Mouse (Mus musculus): ENCODE results near the gene Pgm5. TPM values are rescaled to one million over a fixed set of nuclear protein-coding genes. Genes with fewer than 3 reads are reported as not detected.

Pgm5 gene
- polyA plus RNA-seq, 2 experiments from 2014 or later: not detected

DNA sequence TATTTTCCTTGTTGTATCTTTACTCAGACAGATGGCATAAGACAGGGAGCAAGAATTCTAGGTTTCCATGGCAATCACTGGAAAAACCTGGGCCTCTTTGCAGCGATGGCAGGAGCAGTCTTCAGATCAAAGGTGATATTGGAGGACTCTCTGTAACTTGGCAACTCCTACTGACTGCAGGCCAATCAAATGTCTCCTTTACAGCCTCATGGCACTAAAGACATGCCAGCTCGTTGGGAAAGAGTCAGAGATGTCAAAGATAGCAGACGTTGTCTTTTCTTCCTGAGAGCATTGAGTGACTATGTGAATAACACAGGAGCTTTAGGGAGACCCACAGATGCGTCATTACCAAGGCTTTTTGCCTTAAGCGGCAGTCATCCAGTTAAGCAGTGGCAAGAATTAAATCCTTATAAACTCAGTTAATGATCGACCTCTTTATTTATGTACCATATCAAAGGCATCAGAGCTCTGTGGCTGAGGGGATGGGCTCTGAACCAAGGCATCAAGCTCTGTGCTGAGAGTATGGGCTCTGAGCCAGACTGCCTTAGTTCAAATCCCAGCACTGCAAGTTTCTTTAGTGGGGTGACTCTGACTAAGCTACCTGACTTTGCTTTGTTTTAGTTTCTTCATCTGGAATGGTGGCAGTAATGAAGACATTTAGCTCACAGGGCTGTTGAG lies 209.2 kb downstream of the Pgm5 start:
- no peak for ATAC-seq

DNA sequence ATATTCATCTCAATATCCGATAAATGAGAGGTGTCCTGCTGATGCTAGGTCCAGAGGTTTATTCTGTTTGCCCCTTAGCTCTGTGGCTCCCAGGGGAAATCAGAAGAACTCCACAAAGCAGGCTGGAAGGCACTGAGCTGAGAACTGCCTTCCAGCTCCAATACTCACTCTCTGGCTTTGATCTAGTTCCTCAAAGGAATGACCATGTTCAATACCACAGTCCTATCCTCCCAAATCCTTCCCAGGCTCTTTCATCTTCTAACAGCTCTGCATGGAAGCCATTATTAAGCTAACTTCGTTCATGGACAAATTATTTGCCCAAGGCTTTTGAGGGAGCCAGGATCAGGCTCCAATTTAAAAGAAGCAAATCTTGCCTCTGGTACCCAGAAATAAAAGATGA lies 210.1 kb downstream of the Pgm5 start:
- no peak for ATAC-seq

DNA sequence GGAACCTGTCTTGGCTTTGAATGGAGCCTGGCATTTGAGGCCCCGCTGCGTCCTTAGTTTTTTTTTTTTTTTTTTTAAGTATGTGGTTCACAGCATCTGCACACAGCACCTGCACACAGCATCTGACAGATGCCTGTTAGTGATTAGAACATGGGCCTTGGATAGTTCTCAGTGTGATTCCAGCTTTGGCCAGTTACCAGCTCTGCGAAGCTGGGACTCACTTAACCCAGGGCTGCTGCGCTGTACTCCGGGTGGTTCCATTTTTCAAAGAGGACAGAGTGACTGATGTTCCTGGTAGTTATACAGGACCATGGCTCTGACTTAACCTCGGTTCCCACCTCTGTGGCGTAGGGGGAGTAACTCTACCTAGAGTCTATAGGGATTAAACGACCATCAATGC lies 211.2 kb downstream of the Pgm5 start:
- ATAC-seq: no peak

DNA sequence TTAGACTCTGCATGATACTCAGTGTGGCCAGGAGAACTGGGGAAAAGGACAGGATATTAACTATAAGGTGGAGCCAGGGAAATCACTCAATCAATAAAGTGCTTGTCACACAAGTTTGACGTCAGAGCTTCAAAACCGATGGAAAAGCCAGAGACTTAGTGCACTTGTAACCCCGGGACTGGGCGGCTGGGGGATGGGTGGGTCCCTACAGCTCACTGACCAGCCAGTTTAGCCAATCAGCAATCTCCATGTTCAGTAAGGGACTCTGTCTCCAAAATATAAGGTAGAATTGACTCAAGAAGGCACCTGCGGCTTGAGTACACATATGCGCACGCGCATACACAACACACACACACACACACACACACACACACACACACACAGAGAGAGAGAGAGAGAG lies 213.6 kb downstream of the Pgm5 start:
- no peak for ATAC-seq

DNA sequence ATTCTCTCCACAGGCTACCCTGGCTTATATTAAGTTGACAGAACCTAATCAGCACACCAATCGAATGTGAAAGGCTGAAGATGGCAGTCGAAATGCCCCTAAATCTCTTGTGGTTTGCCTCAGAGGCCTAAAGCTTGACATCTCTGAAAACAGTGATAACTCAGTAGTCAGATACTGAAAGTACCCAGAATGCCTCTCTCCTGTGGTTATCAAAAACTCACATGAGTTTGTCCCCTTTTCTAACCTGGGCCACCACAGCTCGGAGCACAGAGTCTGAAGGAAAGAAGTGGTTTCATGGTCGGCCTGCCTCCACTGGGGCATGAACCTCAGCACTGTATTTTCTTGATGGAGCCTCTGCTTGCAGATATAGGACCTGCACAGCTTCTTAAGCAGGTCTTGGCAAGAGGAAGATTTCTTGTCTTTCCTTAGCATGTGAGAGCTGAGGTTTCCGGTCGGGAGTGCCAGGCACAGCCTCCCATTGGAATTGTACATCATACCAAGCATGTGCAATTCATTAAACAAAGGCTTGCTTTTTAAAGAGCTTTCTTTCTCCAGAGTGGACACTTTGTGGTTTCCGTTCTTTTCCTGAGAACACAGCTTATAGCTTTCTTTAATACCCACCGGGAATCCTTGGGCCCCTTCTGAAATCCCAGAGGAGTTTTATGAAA lies 215.4 kb downstream of the Pgm5 start:
- ATAC-seq: peak; percentile 85

DNA sequence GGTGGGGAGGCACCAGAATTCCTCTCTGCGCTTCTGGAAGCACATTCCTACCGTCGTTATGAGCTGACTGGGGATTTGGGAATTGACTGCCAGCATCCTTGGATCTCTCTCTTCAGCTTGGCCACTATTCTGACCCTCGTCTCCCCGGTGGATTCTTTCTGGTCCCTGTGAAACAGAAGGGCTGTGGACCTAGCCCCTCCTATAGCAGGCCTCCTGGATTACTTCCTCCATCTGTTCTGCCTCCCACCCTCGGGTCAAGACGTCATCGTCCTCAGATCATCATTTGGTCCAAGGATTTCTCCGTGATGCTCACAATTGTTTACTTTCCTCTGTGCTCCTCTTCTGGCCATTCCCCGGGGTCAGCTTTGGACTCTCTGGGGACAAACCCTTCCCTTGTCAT lies 216.7 kb downstream of the Pgm5 start:
- ATAC-seq: no peak

DNA sequence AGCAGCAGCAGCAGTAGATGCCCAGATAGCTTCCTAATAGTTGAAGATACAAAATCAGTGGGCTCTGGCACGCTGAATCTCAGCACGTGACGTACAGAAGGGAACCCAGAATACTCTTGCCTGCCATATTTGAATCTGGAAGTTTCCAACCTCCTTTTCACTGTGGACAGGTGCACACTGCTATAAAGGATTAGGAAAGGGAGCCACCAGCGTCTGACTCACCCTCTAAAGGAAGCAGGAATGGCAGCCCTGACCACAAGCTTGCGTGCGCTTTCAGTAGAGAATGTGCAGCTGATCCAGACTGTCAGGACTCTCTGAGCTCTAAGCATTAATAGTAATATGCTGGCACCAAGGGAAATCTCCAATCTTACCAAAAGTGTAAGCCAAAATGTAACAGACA lies 220.7 kb downstream of the Pgm5 start:
- no peak for ATAC-seq

DNA sequence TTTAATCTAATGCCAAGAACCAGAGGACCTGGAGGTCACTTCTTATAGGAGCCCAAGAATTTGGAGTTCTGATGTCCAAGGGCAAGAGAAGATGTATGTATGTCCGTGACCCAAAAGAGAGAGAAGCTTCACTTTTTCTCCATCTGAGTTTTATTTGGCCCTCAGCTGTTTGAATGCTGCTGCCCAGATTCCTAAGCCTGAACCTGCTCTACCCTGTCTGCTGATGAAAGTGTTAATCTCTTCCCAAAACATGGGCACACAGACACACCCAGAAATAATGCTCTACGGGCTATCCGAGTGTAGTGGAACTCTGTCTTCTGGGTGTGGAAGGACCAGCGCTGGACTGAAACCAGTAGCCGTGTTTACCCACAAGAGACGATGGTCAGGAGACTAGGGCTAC lies 223.7 kb downstream of the Pgm5 start:
- no peak for ATAC-seq

DNA sequence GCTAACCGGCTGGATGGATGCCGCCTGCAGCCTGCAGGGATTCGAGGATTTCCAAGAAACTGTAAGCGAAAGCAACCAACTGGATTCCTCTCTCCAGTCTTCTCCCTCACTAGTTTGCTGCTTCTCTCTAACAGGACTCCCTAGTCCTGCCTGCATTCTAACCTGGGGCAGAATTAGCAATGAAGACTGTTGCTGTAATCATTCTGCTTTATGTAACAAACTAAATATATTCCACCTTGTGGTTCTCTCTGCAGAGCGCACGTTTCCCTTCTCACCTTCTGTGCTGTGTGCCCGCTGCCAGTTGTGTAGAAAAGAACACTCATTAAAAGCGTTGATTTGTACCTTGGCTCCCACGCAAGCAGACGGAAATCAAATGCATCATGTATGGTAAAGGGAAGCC lies 225.0 kb downstream of the Pgm5 start:
- ATAC-seq: no peak

DNA sequence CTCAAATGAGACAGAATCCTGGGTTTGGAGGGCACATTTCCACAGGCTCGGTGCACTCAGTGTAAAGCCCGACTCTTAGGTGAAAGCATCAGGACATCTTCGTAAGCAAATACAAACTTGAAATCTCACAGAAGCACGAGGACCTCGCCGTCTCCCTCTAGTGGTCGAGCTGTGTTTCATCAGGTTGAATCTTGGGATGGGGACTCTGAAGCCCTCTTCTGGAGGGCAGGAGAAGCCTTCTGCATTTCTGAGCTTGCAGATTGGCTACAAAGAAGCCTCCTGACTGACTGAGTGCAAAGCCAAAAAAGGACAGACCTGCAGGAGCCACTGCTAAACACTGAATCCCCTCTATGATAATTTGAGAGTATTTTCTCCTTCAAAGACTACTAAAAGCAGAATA lies 227.1 kb downstream of the Pgm5 start:
- ATAC-seq: peak; percentile 84

Other genes starting within 250 kb of the Pgm5 start
- gene Tmem252, start 187.8 kb downstream of the Pgm5 start, polyA plus RNA-seq (2017; shearing (Covaris generic)): not detected
- 100 to 1,000 TPM; 242 to 258 TPM for gene Gm10053, start 13.8 kb upstream of the Pgm5 start, polyA plus RNA-seq (2017; shearing (Covaris generic))
- not detected for gene Foxd4, start 39.3 kb upstream of the Pgm5 start, polyA plus RNA-seq (2017; shearing (Covaris generic))
- 10 to 100 TPM; 17.4 to 22.3 TPM for gene Cbwd1, start 99.8 kb upstream of the Pgm5 start, polyA plus RNA-seq (2017; shearing (Covaris generic))
- gene Dock8, start 137.7 kb upstream of the Pgm5 start, polyA plus RNA-seq (2017; shearing (Covaris generic)): 10 to 100 TPM; 66.0 to 95.4 TPM